Mouse (Mus musculus) lung, postnatal 0 days (tissue): ENCODE data around the gene Lrrc45. TPM values are rescaled to one million over a fixed set of nuclear protein-coding genes. Genes with fewer than 3 reads are reported as not detected.
A peak's percentile ranks its signal among the peaks of the same experiment; 100 is the strongest.
"Not testable (repeated sequence)": the region's sequence is repeated elsewhere in the genome, so short reads cannot be mapped to it uniquely, and the experiment has no call there.

Experiments used
- ATAC-seq: fragments of 200-750 bp; cut with Nextera tagmentation; 2 replicates; pipeline ENCODE4 v1.8.0; 2017; ENCODE audit warnings: moderate library complexity
- DNase-seq: peaks from one replicate; pipeline ENCODE4 v3.0.0-alpha.2; 2016; ENCODE audit warnings: low spot score
- H3K27ac ChIP-seq: fragments of 300-500 bp; sonication (generic); 2 replicates; pipeline ENCODE4 v1.5.1; 2014; ENCODE audit warnings: antibody characterized with exemption, mild to moderate bottlenecking, low read length, mixed read lengths
- H3K27me3 ChIP-seq: fragments of 300-500 bp; sonication (generic); replicated peaks from 2 replicates; pipeline ENCODE4 v1.6.1; 2014; ENCODE audit warnings: low read length, mixed read lengths; ENCODE audit not compliant: insufficient read depth
- H3K36me3 ChIP-seq: fragments of 300-500 bp; sonication (generic); 2 replicates; pipeline ENCODE4 v1.6.1; 2014; ENCODE audit warnings: low read length, mixed read lengths; ENCODE audit not compliant: insufficient read depth
- H3K4me1 ChIP-seq: fragments of 300-500 bp; sonication (generic); 2 replicates; pipeline ENCODE4 v1.6.1; 2014; ENCODE audit warnings: antibody characterized with exemption, low read depth, low read length, mixed read lengths; ENCODE audit not compliant: insufficient read depth
- H3K4me2 ChIP-seq: fragments of 300-500 bp; sonication (generic); replicated peaks from 2 replicates; pipeline ENCODE4 v1.6.1; 2014; ENCODE audit warnings: low read depth, mild to moderate bottlenecking, low read length, moderate library complexity, mixed read lengths
- H3K4me3 ChIP-seq: fragments of 300-500 bp; sonication (generic); 2 replicates; pipeline ENCODE4 v1.5.1; 2014; ENCODE audit warnings: low read depth, low read length
- H3K9ac ChIP-seq: fragments of 300-500 bp; sonication (generic); replicated peaks from 2 replicates; pipeline ENCODE4 v1.6.1; 2014; ENCODE audit warnings: low read depth, mild to moderate bottlenecking
- H3K9me3 ChIP-seq: fragments of 300-500 bp; sonication (generic); 2 replicates; pipeline ENCODE4 v1.6.1; 2016; ENCODE audit warnings: low read length, mixed read lengths
- CTCF ChIP-seq: IDR thresholded peaks from 2 replicates; pipeline ENCODE4 v1.5.1; 2016; ENCODE audit warnings: antibody characterized with exemption, mild to moderate bottlenecking
- EP300 ChIP-seq: IDR thresholded peaks from 2 replicates; pipeline ENCODE4 v1.6.1; 2016; ENCODE audit warnings: antibody characterized with exemption, mild to moderate bottlenecking, control low read depth
- WGBS: fragments of 180-500 bp; shearing (Covaris S2); extraction: QIAGEN DNeasy Blood & Tissue Kit; methylation state at CpG from one replicate; pipeline ENCODE4 v1.1.7; 2014; 5-methylcytosine and 5-hydroxymethylcytosine counted together
- polyA plus RNA-seq: library from polyadenylated mRNA; unstranded; fragments of >200 nt; fragmentation: Nextera tagmentation; extraction: Ambion mirVana; gene quantifications from 2 replicates; pipeline ENCODE4 v1.2.1, GENCODE M21; 2015

Gene Lrrc45
- polyA plus RNA-seq, 1 experiment from 2014 or later: 37.3 TPM

- H3K27me3 ChIP-seq: no peaks in the 10 kb centered on the region
- ATAC-seq: no peak
- DNase-seq: peak; percentile 4
- H3K36me3 ChIP-seq: no peaks in the 10 kb centered on the region
- WGBS: 44% methylated on average over 4 of the region's 4 CpGs
- no peaks in the 10 kb centered on the region for H3K4me1 ChIP-seq
- no peaks in the 10 kb centered on the region for H3K9me3 ChIP-seq
- H3K4me3 ChIP-seq: no peak overlapping the region
- no peak overlapping the region for H3K4me2 ChIP-seq
- H3K27ac ChIP-seq: no peak overlapping the region
- TF ChIP-seq EP300 (no peak), CTCF (no peak)
- no peak overlapping the region for H3K9ac ChIP-seq
These were observed 37.9 kb downstream of the Lrrc45 start for GRCm38 (mm10) chr11:120751606-120752005.

- H3K36me3 ChIP-seq: no peaks in the 10 kb centered on the region
- H3K9ac ChIP-seq: no peak overlapping the region
- ATAC-seq (no peak), DNase-seq (no peak)
- H3K4me2 ChIP-seq: no peak overlapping the region
- H3K27me3 ChIP-seq: no peaks in the 10 kb centered on the region
- H3K4me1 ChIP-seq: 0 out of 2 replicates have a peak, but pooled peaks cover 4% of the 10 kb centered on the region
- TF ChIP-seq CTCF: no peak
- TF ChIP-seq EP300: no peak
- WGBS: 83% methylated on average over 9 of the region's 9 CpGs
- H3K27ac ChIP-seq: no peak overlapping the region
- H3K9me3 ChIP-seq: no peaks in the 10 kb centered on the region
- no peak overlapping the region for H3K4me3 ChIP-seq
These were observed 46.5 kb downstream of the Lrrc45 start for GRCm38 (mm10) chr11:120760236-120760635.

- no peak overlapping the region for H3K4me2 ChIP-seq
These were observed 48.3 kb downstream of the Lrrc45 start for GRCm38 (mm10) chr11:120761811-120762671.

GRCm38 (mm10) chr11:120762672-120763041 lies 48.9 kb downstream of the Lrrc45 start, which contains the start of gene Hmga1b:
TSS of gene Hmga1b (plus strand) at chr11:120762794.
- H3K9me3 ChIP-seq, H3K27me3 ChIP-seq, H3K4me1 ChIP-seq, H3K4me3 ChIP-seq, H3K36me3 ChIP-seq, DNase-seq, H3K4me2 ChIP-seq, H3K9ac ChIP-seq: not testable (repeated sequence)
- ATAC-seq: peak; percentile 42; the same call in 1 of the 2 replicates
- WGBS: 11% methylated on average over 13 of the region's 14 CpGs
- H3K27ac ChIP-seq: peak within 1 kb of the TSS; percentile 54

More at GRCm38 (mm10) chr11:120761811-120762671, 48.3 kb downstream of the Lrrc45 start:
- no peak overlapping the region for H3K4me3 ChIP-seq
- TF ChIP-seq EP300: 0 out of 2 replicates have a peak, but pooled peaks have one; percentile 54
- TF ChIP-seq CTCF: no peak
- peak overlapping the region; percentile 54 for H3K27ac ChIP-seq
- 55% methylated on average over 14 of the region's 14 CpGs for WGBS
- DNase-seq (peak; percentile 52), ATAC-seq (peak; percentile 76)
- H3K9me3 ChIP-seq: no peaks in the 10 kb centered on the region
- H3K36me3 ChIP-seq: no peaks in the 10 kb centered on the region
- no peaks in the 10 kb centered on the region for H3K27me3 ChIP-seq
- no peak overlapping the region for H3K9ac ChIP-seq
- H3K4me1 ChIP-seq: 0 out of 2 replicates have a peak, but pooled peaks cover 4% of the 10 kb centered on the region

- not testable (repeated sequence) for H3K9ac ChIP-seq, H3K4me2 ChIP-seq, H3K27ac ChIP-seq, DNase-seq, H3K4me3 ChIP-seq, H3K9me3 ChIP-seq, H3K36me3 ChIP-seq, H3K27me3 ChIP-seq, H3K4me1 ChIP-seq
- ATAC-seq: peak; percentile 38
- 26% methylated on average over 2 of the region's 23 CpGs for WGBS
These were observed 49.6 kb downstream of the Lrrc45 start for GRCm38 (mm10) chr11:120763121-120763999.

GRCm38 (mm10) chr11:120767023-120767422 lies 53.3 kb downstream of the Lrrc45 start:
- H3K36me3 ChIP-seq, H3K9ac ChIP-seq, H3K4me3 ChIP-seq, DNase-seq, H3K4me2 ChIP-seq, H3K27me3 ChIP-seq, H3K9me3 ChIP-seq, H3K4me1 ChIP-seq, H3K27ac ChIP-seq, ATAC-seq: not testable (repeated sequence)
- 61% methylated on average over 3 of the region's 7 CpGs for WGBS
